Mouse (Mus musculus): ENCODE measurements around the gene Bcl2l1. TPM values are rescaled to one million over a fixed set of nuclear protein-coding genes. Genes with fewer than 3 reads are reported as not detected.
A peak's percentile ranks its signal among the peaks of the same experiment; 100 is the strongest.

Bcl2l1 gene
- total RNA-seq, 2 experiments from 2014 or later = 128 to 133 TPM

DNA sequence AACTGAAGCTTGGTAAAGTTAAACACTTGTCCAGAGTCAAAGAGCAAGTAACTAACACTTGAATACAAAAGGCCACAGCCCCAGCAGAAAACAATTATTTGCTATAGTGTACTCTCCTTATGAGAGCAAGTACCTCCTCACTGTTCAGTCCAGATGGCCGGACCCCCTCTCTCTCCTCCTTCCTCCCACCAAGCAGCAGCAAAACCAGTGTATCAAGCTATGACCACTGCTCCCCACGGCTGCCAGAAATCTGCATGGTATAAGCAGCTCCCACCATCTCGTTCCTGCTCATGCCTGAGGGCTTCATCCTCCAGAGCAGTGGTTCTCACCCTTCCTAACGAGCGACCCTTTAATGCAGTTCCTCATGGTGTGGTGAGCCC is 26.4 kb downstream of the Bcl2l1 start:
- DNase-seq (ENCODE audit: low spot score in 2 of 2) = no peak
- intact Hi-C loops (cut with DNase I) = no loop called here

GRCm38 (mm10) chr2:152804408-152805110 is 27.0 kb downstream of the Bcl2l1 start:
- intact Hi-C loops (cut with DNase I) = no loop called here
- no peak for DNase-seq (ENCODE audit: low spot score in 2 of 2)

GRCm38 (mm10) chr2:152803081-152803480 is 28.4 kb downstream of the Bcl2l1 start:
- intact Hi-C loops (cut with DNase I) = no loop called here
- no peak for DNase-seq (ENCODE audit: low spot score in 2 of 2)

GRCm38 (mm10) chr2:152802303-152802702 is 29.2 kb downstream of the Bcl2l1 start:
- intact Hi-C loops (cut with DNase I) = no loop called here
- DNase-seq (ENCODE audit: low spot score in 2 of 2) = no peak

DNA sequence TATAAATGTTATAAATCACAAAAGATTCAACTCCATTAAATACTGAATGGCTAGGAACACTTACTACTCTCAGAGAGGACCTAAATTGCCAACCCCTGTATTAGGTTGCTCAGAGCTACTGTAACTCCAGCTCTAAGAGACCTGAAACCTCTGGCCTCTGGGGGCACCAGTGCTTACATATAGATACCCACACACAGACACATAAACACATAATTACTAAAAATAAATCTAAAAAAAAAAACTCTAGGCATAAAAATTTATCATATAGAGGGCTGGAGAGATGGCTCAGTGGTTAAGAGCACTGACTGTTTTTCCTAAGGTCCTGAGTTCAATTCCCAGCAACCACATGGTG is 30.8 kb downstream of the Bcl2l1 start:
- intact Hi-C loops (cut with DNase I) = no loop called here
- DNase-seq (ENCODE audit: low spot score in 2 of 2) = no peak

- intact Hi-C loops (cut with DNase I) = no loop called here
Observed at GRCm38 (mm10) chr2:152799954-152800761, 31.4 kb downstream of the Bcl2l1 start.

DNA sequence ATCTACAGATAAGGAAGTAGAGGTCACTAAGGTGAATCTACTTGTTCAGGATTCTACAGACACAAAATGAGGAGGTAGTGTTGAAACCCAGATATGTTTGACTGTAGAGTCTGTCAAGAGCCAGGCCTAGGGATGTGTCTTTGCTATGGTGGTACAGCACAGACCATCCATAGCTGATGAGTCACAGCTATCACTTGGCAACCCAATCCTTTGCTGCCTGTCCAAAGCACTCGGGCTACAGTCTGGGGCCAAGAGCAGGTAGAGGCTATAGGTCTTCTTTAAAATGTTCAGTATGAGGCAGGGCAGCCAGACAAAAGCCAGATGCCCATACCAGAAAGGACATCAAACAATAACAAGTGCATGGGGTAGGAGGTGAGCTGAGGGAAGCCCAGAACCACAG is 33.9 kb downstream of the Bcl2l1 start:
- no peak for DNase-seq (ENCODE audit: low spot score in 2 of 2)
- intact Hi-C loops (cut with DNase I) = no loop called here

More at GRCm38 (mm10) chr2:152799954-152800761, 31.4 kb downstream of the Bcl2l1 start:
- DNase-seq (ENCODE audit: low spot score in 2 of 2) = no peak

DNA sequence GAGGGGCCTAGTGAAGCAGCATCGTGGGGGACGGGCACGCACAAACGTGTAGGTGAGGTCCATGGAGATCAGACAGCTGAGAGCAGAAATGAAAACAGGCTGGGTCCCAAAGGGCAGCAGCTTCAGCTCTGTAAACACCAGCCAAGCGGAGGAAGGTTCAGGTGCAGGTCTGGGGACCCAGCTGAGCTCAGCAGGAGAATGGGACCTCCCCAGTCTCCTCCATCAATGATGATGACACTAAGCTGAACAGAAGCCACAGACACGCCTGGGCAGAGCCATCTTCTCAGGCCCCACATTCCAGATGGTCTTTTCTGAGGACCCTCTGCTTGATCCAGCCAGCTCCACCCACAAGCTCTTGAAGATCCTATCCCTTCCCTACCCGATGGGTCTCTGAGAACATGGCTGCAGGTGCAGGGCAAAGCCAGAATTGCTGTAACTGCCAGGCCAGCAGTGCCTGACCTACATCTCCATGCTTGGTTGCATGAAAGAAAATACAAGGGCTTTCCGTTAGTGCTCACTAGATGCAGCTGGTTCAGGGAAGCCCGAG is 37.2 kb downstream of the Bcl2l1 start:
- no peak for DNase-seq (ENCODE audit: low spot score in 2 of 2)
- intact Hi-C loops (cut with DNase I) = no loop called here

GRCm38 (mm10) chr2:152793381-152793780 is 38.1 kb downstream of the Bcl2l1 start:
- no peak for DNase-seq (ENCODE audit: low spot score in 2 of 2)
- intact Hi-C loops (cut with DNase I) = no loop called here

GRCm38 (mm10) chr2:152792461-152792860 is 39.1 kb downstream of the Bcl2l1 start:
- intact Hi-C loops (cut with DNase I) = no loop called here

GRCm38 (mm10) chr2:152789591-152789999 is 41.9 kb downstream of the Bcl2l1 start:
- intact Hi-C loops (cut with DNase I) = no loop called here
- DNase-seq (ENCODE audit: low spot score in 2 of 2) = no peak

More at GRCm38 (mm10) chr2:152792461-152792860, 39.1 kb downstream of the Bcl2l1 start:
- DNase-seq (ENCODE audit: low spot score in 2 of 2) = no peak

DNA sequence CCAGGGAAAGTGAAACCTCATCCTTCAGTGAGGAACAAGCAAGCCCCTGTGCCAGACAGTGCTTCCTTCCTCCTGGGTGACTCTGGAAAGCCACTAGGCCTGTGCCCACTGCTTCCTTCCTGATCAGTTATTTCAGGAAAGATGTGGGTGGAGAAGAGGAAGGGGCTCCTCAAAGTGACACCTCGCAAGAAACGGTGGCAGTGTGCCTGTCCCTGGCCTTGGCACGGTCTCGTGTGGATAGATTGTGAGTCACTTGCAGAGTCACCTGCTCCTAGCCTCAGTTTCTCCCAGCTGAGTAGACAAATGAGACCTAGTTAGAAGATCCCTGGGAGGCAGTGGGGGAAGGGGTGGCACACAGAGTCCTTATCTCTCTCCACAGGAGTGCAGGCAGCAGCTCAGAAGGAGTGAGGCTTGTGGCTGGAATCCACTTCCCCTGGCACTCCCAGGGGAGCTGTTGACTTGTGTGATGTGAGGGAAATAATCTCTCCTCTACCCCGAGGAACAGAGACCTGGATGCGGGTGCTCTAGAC is 42.6 kb downstream of the Bcl2l1 start:
- intact Hi-C loops (cut with DNase I) = no loop called here
- peak; percentile 39 to 50 for DNase-seq (ENCODE audit: low spot score in 2 of 2)

DNA sequence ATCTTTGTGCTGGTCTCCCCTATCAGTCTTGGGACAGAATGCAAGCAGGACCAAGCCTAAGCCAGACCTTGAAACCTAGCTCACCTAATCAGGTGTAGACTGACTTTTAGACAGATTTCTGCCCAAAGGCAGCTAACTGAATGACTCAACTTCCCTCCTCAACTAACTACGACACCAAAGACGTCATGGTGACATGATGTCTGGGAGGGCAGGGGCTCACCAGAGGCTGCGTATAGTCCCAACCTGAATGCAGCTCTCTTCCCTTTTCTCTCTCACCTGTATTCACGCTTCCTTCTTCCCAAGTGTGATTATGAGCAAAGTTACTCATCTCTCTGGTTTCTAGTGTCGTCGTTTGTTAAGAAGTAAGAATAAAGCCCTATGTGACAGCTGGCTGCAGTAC is 44.0 kb downstream of the Bcl2l1 start:
- no peak for DNase-seq (ENCODE audit: low spot score in 2 of 2)
- intact Hi-C loops (cut with DNase I) = no loop called here

DNA sequence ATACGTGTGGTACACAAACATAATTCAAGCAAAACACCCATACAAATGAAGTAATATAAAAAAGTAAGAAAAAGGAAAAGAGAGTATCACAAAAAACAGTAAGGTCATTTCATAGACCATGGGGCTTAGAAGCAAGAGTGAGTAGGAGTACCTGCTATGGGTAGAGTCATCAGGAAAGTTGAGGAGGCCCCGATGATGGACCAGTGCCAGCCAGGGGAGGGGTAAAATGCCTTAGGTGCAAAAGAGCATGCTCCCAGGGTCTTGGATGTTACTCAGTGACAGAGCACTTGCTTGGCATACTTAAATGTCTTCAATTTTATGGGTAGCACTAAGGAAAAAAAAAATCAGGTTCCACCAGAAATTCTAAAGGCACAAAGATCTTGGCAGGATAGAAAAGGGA is 44.4 kb downstream of the Bcl2l1 start:
- DNase-seq (ENCODE audit: low spot score in 2 of 2) = no peak
- intact Hi-C loops (cut with DNase I) = no loop called here

- peak; percentile 85 to 86 for DNase-seq (ENCODE audit: low spot score in 2 of 2)
- intact Hi-C loops (cut with DNase I) = loop anchor here (1.0 kb wide), 1 partner anchor 45 kb away; no protein-coding TSS in a partner anchor
Observed at GRCm38 (mm10) chr2:152785446-152786350, 45.8 kb downstream of the Bcl2l1 start.

DNA sequence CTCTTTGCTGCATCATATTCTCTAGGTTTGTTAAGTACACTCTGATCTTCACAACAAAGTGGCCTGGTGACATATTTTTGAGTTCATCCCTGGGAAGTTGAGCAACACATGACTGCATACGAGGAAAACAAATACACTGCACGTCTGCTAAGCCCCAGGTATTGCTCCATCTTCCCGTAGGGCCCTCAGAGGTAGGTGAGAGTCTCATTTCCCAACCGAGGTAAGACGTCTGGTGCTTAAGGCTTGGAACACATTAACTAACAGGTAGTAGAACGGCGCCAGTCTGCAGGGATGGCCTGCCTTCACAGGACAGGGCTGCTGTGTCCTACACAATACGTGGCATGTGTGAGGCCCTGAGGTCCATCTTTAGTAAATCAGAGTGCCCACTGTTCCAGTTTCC is 46.9 kb downstream of the Bcl2l1 start:
- intact Hi-C loops (cut with DNase I) = loop anchor here (1.0 kb wide), 1 partner anchor 46 kb away; no protein-coding TSS in a partner anchor

GRCm38 (mm10) chr2:152783241-152783640 is 48.3 kb downstream of the Bcl2l1 start:
- intact Hi-C loops (cut with DNase I) = no loop called here
- DNase-seq (ENCODE audit: low spot score in 2 of 2) = no peak

More for the DNA sequence above, 46.9 kb downstream of the Bcl2l1 start:
- DNase-seq (ENCODE audit: low spot score in 2 of 2) = no peak

- intact Hi-C loops (cut with DNase I) = no loop called here
- no peak for DNase-seq (ENCODE audit: low spot score in 2 of 2)
Observed at GRCm38 (mm10) chr2:152782656-152783055, 48.9 kb downstream of the Bcl2l1 start.

- no peak for DNase-seq (ENCODE audit: low spot score in 2 of 2)
- intact Hi-C loops (cut with DNase I) = no loop called here
Observed at GRCm38 (mm10) chr2:152781031-152781711, 50.4 kb downstream of the Bcl2l1 start.
